Mouse (Mus musculus) bone marrow macrophage, adult 2 months (primary cell): ENCODE data around the gene Foxo3.

Experiments
- CTCF ChIP-seq: IDR thresholded peaks from 2 replicates; pipeline ENCODE4 v1.5.1; 2012; ENCODE audit warnings: low read depth, mild to moderate bottlenecking, low read length, moderate library complexity
- POLR2A ChIP-seq: IDR thresholded peaks from 2 replicates; pipeline ENCODE4 v1.6.1; 2012; ENCODE audit warnings: mild to moderate bottlenecking, low read depth, low read length, borderline replicate concordance

DNA sequence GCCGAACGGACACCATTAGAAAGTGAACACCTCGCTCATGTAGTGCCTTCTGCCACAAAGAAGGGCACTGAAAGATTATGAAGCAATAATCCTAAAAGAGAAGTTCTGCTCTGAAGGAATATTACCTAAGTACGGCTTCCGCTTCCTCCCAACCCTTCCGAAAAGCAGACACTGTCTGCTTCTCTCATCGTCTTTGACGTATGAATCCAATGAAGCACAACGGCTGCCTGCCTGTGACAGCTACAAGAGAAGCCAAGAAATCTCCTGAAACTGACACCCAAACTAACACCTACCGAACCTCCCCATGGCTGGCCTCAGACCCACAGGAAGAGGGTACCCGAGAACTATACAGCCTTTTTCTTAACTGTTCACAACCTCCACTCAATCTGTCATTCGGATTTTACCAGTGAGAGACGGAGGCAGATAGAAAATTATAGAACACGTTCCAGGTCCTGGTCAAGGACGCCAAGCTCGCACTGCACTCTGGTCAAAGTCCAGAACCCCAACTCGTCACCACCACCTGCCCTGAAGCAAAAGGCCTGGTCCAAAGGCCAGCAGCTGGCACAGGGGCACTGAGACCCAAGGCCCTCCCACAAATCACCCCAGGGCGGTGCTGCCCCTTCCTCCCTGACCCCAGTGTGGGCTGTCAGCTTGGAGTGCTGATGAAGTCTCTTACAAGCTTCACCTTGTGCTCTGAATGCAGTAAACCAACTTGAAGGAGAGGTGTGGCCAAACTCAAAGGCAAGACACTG, 51.2 kb downstream of the Foxo3 start:
- TF ChIP-seq CTCF (no peak), POLR2A (no peak)
